Mouse (Mus musculus): ENCODE data around the gene Cd81. TPM values are rescaled to one million over a fixed set of nuclear protein-coding genes. Genes with fewer than 3 reads are reported as not detected.
A peak's percentile ranks its signal among the peaks of the same experiment; 100 is the strongest.

Gene Cd81
- polyA plus RNA-seq (2016; fragmentation: Nextera tagmentation; extraction: Ambion mirVana), result 701 and 712 TPM in 2 replicates

- Histone ChIP-seq H3K9me3 (replicated peaks) (no peaks in the 10 kb centered on the region), H3K27me3 (replicated peaks) (no peaks in the 10 kb centered on the region), H3K4me2 (peak within 1 kb of the TSS; percentile 95), H3K36me3 (peaks cover 18% of the 10 kb centered on the region; the same call in 1 of the 2 replicates), H3K4me1 (replicated peaks) (peaks cover 63% of the 10 kb centered on the region), H3K27ac (ENCODE audit: poor library complexity, severe bottlenecking) (peak within 1 kb of the TSS; percentile 96), H3K4me3 (peak within 1 kb of the TSS; percentile 83), H3K9ac (peak within 1 kb of the TSS; percentile 97)
- peak; percentile 75 for ATAC-seq (ENCODE audit: insufficient number of reproducible peaks, low FRiP score)
- under 1% methylated on average over 37 of the region's 37 CpGs for WGBS
These were observed at the start of gene Cd81 for GRCm38 (mm10) chr7:143052626-143053007. Gene Cd81 (plus strand): TSS chr7:143052739.

- Histone ChIP-seq H3K4me1 (replicated peaks) (peaks cover 51% of the 10 kb centered on the region), H3K4me3 (peak within 1 kb of the TSS; percentile 28), H3K27me3 (replicated peaks) (no peaks in the 10 kb centered on the region), H3K9me3 (replicated peaks) (no peaks in the 10 kb centered on the region), H3K9ac (peak within 1 kb of the TSS; percentile 33), H3K4me2 (peak within 1 kb of the TSS; percentile 45), H3K27ac (ENCODE audit: poor library complexity, severe bottlenecking) (peak within 1 kb of the TSS; percentile 96), H3K36me3 (no peaks in the 10 kb centered on the region)
- 49% methylated on average over 4 of the region's 4 CpGs for WGBS
- ATAC-seq (ENCODE audit: insufficient number of reproducible peaks, low FRiP score), result 0 out of 2 replicates have a peak, but pooled peaks have one; percentile 9
These were observed 47.7 kb upstream of the Cd81 start, which contains the start of gene Tspan32 for GRCm38 (mm10) chr7:143004727-143005343. Gene Tspan32 (plus strand): TSS chr7:143005046.

- Histone ChIP-seq H3K36me3 (no peaks in the 10 kb centered on the region), H3K9me3 (replicated peaks) (no peaks in the 10 kb centered on the region), H3K27ac (ENCODE audit: poor library complexity, severe bottlenecking) (peak overlapping the region; percentile 96), H3K9ac (peak overlapping the region; percentile 33), H3K4me2 (peak overlapping the region; percentile 45), H3K27me3 (replicated peaks) (no peaks in the 10 kb centered on the region), H3K4me1 (replicated peaks) (peaks cover 55% of the 10 kb centered on the region), H3K4me3 (peak overlapping the region; percentile 28)
- ATAC-seq (ENCODE audit: insufficient number of reproducible peaks, low FRiP score), result peak; percentile 54; the same call in 1 of the 2 replicates
- WGBS, result 73% methylated on average over 6 of the region's 6 CpGs
These were observed 47.0 kb upstream of the Cd81 start for GRCm38 (mm10) chr7:143005344-143006096.

GRCm38 (mm10) chr7:143006097-143006755 is 46.3 kb upstream of the Cd81 start:
- ATAC-seq (ENCODE audit: insufficient number of reproducible peaks, low FRiP score), result peak; percentile 82
- H3K4me3 ChIP-seq, result peak overlapping the region; percentile 28
- WGBS, result 62% methylated on average over 2 of the region's 2 CpGs

GRCm38 (mm10) chr7:143006756-143007598 is 45.6 kb upstream of the Cd81 start:
- Histone ChIP-seq H3K36me3 (no peaks in the 10 kb centered on the region), H3K27ac (ENCODE audit: poor library complexity, severe bottlenecking) (peak overlapping the region; percentile 96), H3K4me1 (replicated peaks) (peaks cover 63% of the 10 kb centered on the region), H3K9ac (peak overlapping the region; percentile 54), H3K27me3 (replicated peaks) (no peaks in the 10 kb centered on the region), H3K4me3 (peak overlapping the region; percentile 28), H3K4me2 (peak overlapping the region; percentile 45), H3K9me3 (replicated peaks) (no peaks in the 10 kb centered on the region)
- WGBS, result 75% methylated on average over 8 of the region's 8 CpGs
- ATAC-seq (ENCODE audit: insufficient number of reproducible peaks, low FRiP score), result no peak

More at GRCm38 (mm10) chr7:143006097-143006755, 46.3 kb upstream of the Cd81 start:
- Histone ChIP-seq H3K4me1 (replicated peaks) (peaks cover 55% of the 10 kb centered on the region), H3K27ac (ENCODE audit: poor library complexity, severe bottlenecking) (peak overlapping the region; percentile 96), H3K4me2 (peak overlapping the region; percentile 45), H3K9me3 (replicated peaks) (no peaks in the 10 kb centered on the region), H3K9ac (peak overlapping the region; percentile 54), H3K36me3 (no peaks in the 10 kb centered on the region), H3K27me3 (replicated peaks) (no peaks in the 10 kb centered on the region)

GRCm38 (mm10) chr7:143007599-143008369 is 44.8 kb upstream of the Cd81 start:
- Histone ChIP-seq H3K27me3 (replicated peaks) (no peaks in the 10 kb centered on the region), H3K4me2 (peak overlapping the region; percentile 45), H3K36me3 (no peaks in the 10 kb centered on the region), H3K4me1 (replicated peaks) (peaks cover 71% of the 10 kb centered on the region), H3K27ac (ENCODE audit: poor library complexity, severe bottlenecking) (peak overlapping the region; percentile 96), H3K9me3 (replicated peaks) (no peaks in the 10 kb centered on the region), H3K4me3 (peak overlapping the region; percentile 4), H3K9ac (peak overlapping the region; percentile 65)
- ATAC-seq (ENCODE audit: insufficient number of reproducible peaks, low FRiP score), result peak; percentile 75
- WGBS, result 30% methylated on average over 17 of the region's 17 CpGs

- Histone ChIP-seq H3K27ac (ENCODE audit: poor library complexity, severe bottlenecking) (peak overlapping the region; percentile 96), H3K4me3 (peak overlapping the region; percentile 4), H3K36me3 (no peaks in the 10 kb centered on the region), H3K27me3 (replicated peaks) (no peaks in the 10 kb centered on the region), H3K9ac (peak overlapping the region; percentile 65), H3K9me3 (replicated peaks) (no peaks in the 10 kb centered on the region), H3K4me1 (replicated peaks) (peaks cover 78% of the 10 kb centered on the region), H3K4me2 (peak overlapping the region; percentile 45)
- WGBS, result 44% methylated on average over 8 of the region's 8 CpGs
- peak; percentile 37 for ATAC-seq (ENCODE audit: insufficient number of reproducible peaks, low FRiP score)
These were observed 44.1 kb upstream of the Cd81 start for GRCm38 (mm10) chr7:143008370-143008926.

- Histone ChIP-seq H3K27me3 (replicated peaks) (no peaks in the 10 kb centered on the region), H3K4me3 (no peak overlapping the region), H3K4me2 (peak overlapping the region; percentile 45), H3K36me3 (no peaks in the 10 kb centered on the region), H3K9ac (no peak overlapping the region), H3K4me1 (replicated peaks) (peaks cover 84% of the 10 kb centered on the region), H3K27ac (ENCODE audit: poor library complexity, severe bottlenecking) (peak overlapping the region; percentile 96), H3K9me3 (replicated peaks) (no peaks in the 10 kb centered on the region)
- ATAC-seq (ENCODE audit: insufficient number of reproducible peaks, low FRiP score), result no peak
- 41% methylated on average over 3 of the region's 4 CpGs for WGBS
These were observed 43.4 kb upstream of the Cd81 start for GRCm38 (mm10) chr7:143008996-143009665.

- H3K9ac ChIP-seq, result no peak overlapping the region
- H3K27ac ChIP-seq (ENCODE audit: poor library complexity, severe bottlenecking), result peak overlapping the region; percentile 96
- no peaks in the 10 kb centered on the region for H3K9me3 ChIP-seq (replicated peaks)
- WGBS, result 88% methylated on average over 4 of the region's 4 CpGs
- no peaks in the 10 kb centered on the region for H3K27me3 ChIP-seq (replicated peaks)
- peaks cover 88% of the 10 kb centered on the region for H3K4me1 ChIP-seq (replicated peaks)
- H3K36me3 ChIP-seq, result no peaks in the 10 kb centered on the region
- no peak overlapping the region for H3K4me3 ChIP-seq
- H3K4me2 ChIP-seq, result no peak overlapping the region
- ATAC-seq (ENCODE audit: insufficient number of reproducible peaks, low FRiP score), result no peak
These were observed 42.5 kb upstream of the Cd81 start for GRCm38 (mm10) chr7:143009996-143010395.
